Comparison of ENCODE assay signal across 8 mouse cellular contexts in the genomic region with DNA sequence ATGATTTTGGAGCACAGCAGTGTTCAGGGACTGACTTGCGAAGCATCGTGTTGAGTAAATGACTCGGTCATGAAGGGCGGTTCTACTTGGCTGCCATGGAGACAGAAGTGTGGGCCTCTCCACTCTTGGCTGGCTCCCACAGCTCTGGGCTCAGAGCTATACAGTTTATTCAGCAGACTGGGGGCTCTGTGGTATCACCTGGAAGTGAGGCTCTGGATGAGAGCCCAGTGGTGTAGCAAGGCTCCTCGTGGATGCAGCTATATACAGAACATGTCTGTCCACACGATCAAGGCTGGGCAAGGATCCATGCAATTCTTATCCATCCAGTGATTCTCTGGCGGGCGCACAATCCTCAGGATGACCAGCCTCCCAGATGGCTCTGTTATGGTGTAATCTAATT.
A peak's percentile ranks its signal among the peaks of the same experiment; 100 is the strongest.
DNase-seq lines count a peak whose midpoint lies in the region; ATAC-seq lines count a peak whose summit lies in the region.

No protein-coding gene starts in this region.

- H3K4me2 ChIP-seq in limb, embryonic 13.5 days (replicated peaks) = no peak overlapping the region

- DNase-seq in limb, embryonic 10.5 days (ENCODE audit: low spot score) = no peak
- peak; percentile 25 for DNase-seq in gastrocnemius, postnatal 10 days
- DNase-seq in left cerebral cortex, postnatal 14 days (ENCODE audit: low spot score in 2 of 2) = peak; percentile 52 to 73
- DNase-seq in right cerebral cortex, postnatal 36 days (ENCODE audit: low spot score in 2 of 2) = peak; percentile 40 to 44
- DNase-seq in Muller cell, postnatal 12 days (ENCODE audit: inconsistent ontology term) = no peak
- no peak for DNase-seq in embryo, embryonic 11 days
- no peak for DNase-seq in kidney, adult 9 months

- no peaks in the 10 kb centered on the region for H3K9me3 ChIP-seq in limb, embryonic 13.5 days
- no peaks in the 10 kb centered on the region for H3K9me3 ChIP-seq in limb, embryonic 10.5 days (replicated peaks)

- no peak overlapping the region for H3K4me3 ChIP-seq in limb, embryonic 13.5 days
- H3K4me3 ChIP-seq in limb, embryonic 10.5 days = no peak overlapping the region

- intact Hi-C loops in left cerebral cortex, postnatal 14 days (cut with DNase I) = no loop called here

- H3K9ac ChIP-seq in limb, embryonic 13.5 days = no peak overlapping the region

- H3K27ac ChIP-seq in limb, embryonic 13.5 days = no peak overlapping the region
- no peak overlapping the region for H3K27ac ChIP-seq in limb, embryonic 10.5 days

- no peaks in the 10 kb centered on the region for H3K36me3 ChIP-seq in limb, embryonic 13.5 days
- H3K36me3 ChIP-seq in limb, embryonic 10.5 days = no peaks in the 10 kb centered on the region

- H3K4me1 ChIP-seq in limb, embryonic 13.5 days = peaks cover 13% of the 10 kb centered on the region
- 0 out of 2 replicates have a peak, but pooled peaks cover 2% of the 10 kb centered on the region for H3K4me1 ChIP-seq in limb, embryonic 10.5 days

- WGBS in limb, embryonic 13.5 days = 67% methylated on average over 8 of the region's 8 CpGs
- WGBS in limb, embryonic 10.5 days = 90% methylated on average over 8 of the region's 8 CpGs

- ATAC-seq in limb, embryonic 13.5 days (ENCODE audit: low FRiP score, low read depth) = peak; percentile 88

- H3K27me3 ChIP-seq in limb, embryonic 13.5 days = no peaks in the 10 kb centered on the region
- H3K27me3 ChIP-seq in limb, embryonic 10.5 days (ENCODE audit: low read depth, poor library complexity, severe bottlenecking) = no peaks in the 10 kb centered on the region

Comparison
In these comparisons a context has a peak if more than half of its experiments do, and no peak if none do; other contexts are left out.
1. DNase-seq: peak in gastrocnemius, postnatal 10 days (single experiment), left cerebral cortex, postnatal 14 days (2 of 2) and right cerebral cortex, postnatal 36 days (2 of 2); none in limb, embryonic 10.5 days (single experiment), Muller cell, postnatal 12 days (single experiment), embryo, embryonic 11 days (single experiment) and kidney, adult 9 months (single experiment).